17 mouse cellular contexts compared by ENCODE assay signal in genomic region chr15:28182567-28182966, GRCm38 (mm10). TPM values are rescaled to one million over a fixed set of nuclear protein-coding genes. Genes with fewer than 3 reads are reported as not detected.
DNase-seq lines count a peak whose midpoint lies in the region; ATAC-seq and TF ChIP-seq lines count a peak whose summit lies in the region.
"Had no signal": no experiment of that assay in that cellular context is flagged by ENCODE, and none has a peak within 500 bp of the region (broad histone marks: within the 10 kb centered on the region; RNA-seq: fewer than 3 reads in every experiment).

No protein-coding gene starts in this region.

- H3K9ac ChIP-seq in hindbrain, embryonic 13.5 days: no peak overlapping the region
- H3K9ac ChIP-seq in hindbrain, embryonic 14.5 days: no peak overlapping the region
- no peak overlapping the region for H3K9ac ChIP-seq in lung, embryonic 14.5 days
- H3K9ac ChIP-seq in midbrain, embryonic 16.5 days (ENCODE audit: low read depth, low read length): no peak overlapping the region
- H3K9ac ChIP-seq: embryonic facial prominence, embryonic 15.5 days; forebrain, embryonic 12.5 days; limb, embryonic 12.5 days; liver, embryonic 15.5 days had no signal

- WGBS in hindbrain, embryonic 13.5 days: 68% methylated on average over 3 of the region's 3 CpGs
- WGBS in hindbrain, embryonic 14.5 days: 59% methylated on average over 3 of the region's 3 CpGs
- 51% methylated on average over 3 of the region's 3 CpGs for WGBS in lung, embryonic 14.5 days
- WGBS in midbrain, embryonic 16.5 days: 56% methylated on average over 3 of the region's 3 CpGs

- no peak overlapping the region for H3K4me2 ChIP-seq in hindbrain, embryonic 13.5 days
- H3K4me2 ChIP-seq in hindbrain, embryonic 14.5 days (replicated peaks): no peak overlapping the region
- no peak overlapping the region for H3K4me2 ChIP-seq in lung, embryonic 14.5 days
- no peak overlapping the region for H3K4me2 ChIP-seq in midbrain, embryonic 16.5 days (ENCODE audit: low read length)

- ATAC-seq in hindbrain, embryonic 13.5 days (ENCODE audit: low FRiP score): 0 out of 2 replicates have a peak, but pooled peaks have one; percentile 30
- ATAC-seq in hindbrain, embryonic 14.5 days (ENCODE audit: low FRiP score): no peak
- 0 out of 2 replicates have a peak, but pooled peaks have one; percentile 16 for ATAC-seq in lung, embryonic 14.5 days (ENCODE audit: insufficient read depth)
- ATAC-seq in midbrain, embryonic 16.5 days: peak; percentile 16; the same call in 1 of the 2 replicates

- 0 out of 2 replicates have a peak, but pooled peaks cover 2% of the 10 kb centered on the region for H3K4me1 ChIP-seq in hindbrain, embryonic 13.5 days (replicated peaks)
- H3K4me1 ChIP-seq in hindbrain, embryonic 14.5 days (replicated peaks; ENCODE audit: control insufficient read depth, insufficient read depth, low read length): no peaks in the 10 kb centered on the region; the same call in 1 of the 2 replicates
- H3K4me1 ChIP-seq in lung, embryonic 14.5 days (ENCODE audit: insufficient read depth): no peaks in the 10 kb centered on the region
- H3K4me1 ChIP-seq in midbrain, embryonic 16.5 days (ENCODE audit: control insufficient read depth, insufficient read depth, low read length): no peaks in the 10 kb centered on the region
- H3K4me1 ChIP-seq: embryonic facial prominence, embryonic 15.5 days; liver, embryonic 15.5 days had no signal

- peak; percentile 7 for DNase-seq in cerebellum, adult 9-11 months
- no peak for DNase-seq in cerebellum, adult 8-10 months
- no peak for DNase-seq in hindbrain, embryonic 14.5 days (ENCODE audit: low spot score)
- DNase-seq in lung, embryonic 14.5 days: no peak
- no peak for DNase-seq in lung, postnatal 14 days
- DNase-seq in spleen, postnatal 10 days (ENCODE audit: low spot score in 2 of 2): no peak

- H3K9me3 ChIP-seq in hindbrain, embryonic 13.5 days: no peaks in the 10 kb centered on the region
- H3K9me3 ChIP-seq in hindbrain, embryonic 14.5 days (ENCODE audit: control insufficient read depth, low read length): no peaks in the 10 kb centered on the region
- H3K9me3 ChIP-seq in lung, embryonic 14.5 days (ENCODE audit: low read depth, low read length): no peaks in the 10 kb centered on the region
- H3K9me3 ChIP-seq in midbrain, embryonic 16.5 days (replicated peaks; ENCODE audit: control insufficient read depth, low read length, poor library complexity, severe bottlenecking): no peaks in the 10 kb centered on the region
- H3K9me3 ChIP-seq: embryonic facial prominence, embryonic 10.5 days; embryonic facial prominence, embryonic 15.5 days; forebrain, embryonic 12.5 days; limb, embryonic 12.5 days; liver, embryonic 15.5 days; megakaryocyte, embryonic 14.5 days had no signal

- H3K27ac ChIP-seq in hindbrain, embryonic 13.5 days: no peak overlapping the region
- H3K27ac ChIP-seq in hindbrain, embryonic 14.5 days: no peak overlapping the region
- H3K27ac ChIP-seq in lung, embryonic 14.5 days (ENCODE audit: low read depth): no peak overlapping the region
- no peak overlapping the region for H3K27ac ChIP-seq in midbrain, embryonic 16.5 days (ENCODE audit: low read length)
- H3K27ac ChIP-seq: embryonic facial prominence, embryonic 10.5 days; embryonic facial prominence, embryonic 15.5 days; forebrain, embryonic 12.5 days; gastrocnemius, adult 2 months; limb, embryonic 12.5 days; liver, embryonic 15.5 days had no signal

- H3K4me3 ChIP-seq in hindbrain, embryonic 13.5 days: no peak overlapping the region
- H3K4me3 ChIP-seq in hindbrain, embryonic 14.5 days (replicated peaks; ENCODE audit: low read length): no peak overlapping the region
- no peak overlapping the region for H3K4me3 ChIP-seq in lung, embryonic 14.5 days (ENCODE audit: low read depth, low read length)
- no peak overlapping the region for H3K4me3 ChIP-seq in midbrain, embryonic 16.5 days (ENCODE audit: low read depth, low read length)
- H3K4me3 ChIP-seq: liver, embryonic 15.5 days had no signal

- TF ChIP-seq CTCF in lung, embryonic 14.5 days (IDR thresholded peaks at IDR 0.05; ENCODE audit: low read depth): no peak

- H3K36me3 ChIP-seq in hindbrain, embryonic 13.5 days: no peaks in the 10 kb centered on the region
- H3K36me3 ChIP-seq in hindbrain, embryonic 14.5 days (replicated peaks; ENCODE audit: control insufficient read depth, insufficient read depth): no peaks in the 10 kb centered on the region
- no peaks in the 10 kb centered on the region for H3K36me3 ChIP-seq in lung, embryonic 14.5 days (ENCODE audit: insufficient read depth)
- H3K36me3 ChIP-seq in midbrain, embryonic 16.5 days (ENCODE audit: control insufficient read depth, insufficient read depth, low read length): no peaks in the 10 kb centered on the region
- H3K36me3 ChIP-seq: embryonic facial prominence, embryonic 10.5 days; embryonic facial prominence, embryonic 15.5 days; forebrain, embryonic 12.5 days; limb, embryonic 12.5 days; liver, embryonic 15.5 days had no signal

- peaks cover 14% of the 10 kb centered on the region; the same call in 1 of the 2 replicates for H3K27me3 ChIP-seq in hindbrain, embryonic 13.5 days
- H3K27me3 ChIP-seq in hindbrain, embryonic 14.5 days (ENCODE audit: control insufficient read depth, insufficient read depth, low read length): no peaks in the 10 kb centered on the region
- no peaks in the 10 kb centered on the region for H3K27me3 ChIP-seq in lung, embryonic 14.5 days (ENCODE audit: insufficient read depth, low read length)
- H3K27me3 ChIP-seq in midbrain, embryonic 16.5 days (ENCODE audit: control insufficient read depth, insufficient read depth, low read depth, low read length): peaks cover 4% of the 10 kb centered on the region; the same call in 1 of the 2 replicates
- H3K27me3 ChIP-seq: embryonic facial prominence, embryonic 15.5 days; liver, embryonic 15.5 days had no signal

RNA-seq across cellular contexts. Expression of gene Dnah5, which starts 21.0 kb away (rescaled TPM):
- 0.21 and 0.23 TPM in 2 replicates for polyA plus RNA-seq in hindbrain, embryonic 13.5 days (2015; fragmentation: Nextera tagmentation; extraction: Ambion mirVana)
- 0.33 and 0.40 TPM in 2 replicates for polyA plus RNA-seq in hindbrain, embryonic 14.5 days (2014; fragmentation: Nextera tagmentation; extraction: Ambion mirVana)
- polyA plus RNA-seq in lung, embryonic 14.5 days (2014; fragmentation: Nextera tagmentation; extraction: Ambion mirVana): 0.01 TPM in 1 of 2 replicates, not detected in the other
- polyA plus RNA-seq in midbrain, embryonic 16.5 days (2015; fragmentation: Nextera tagmentation; extraction: Ambion mirVana): 0.21 and 0.25 TPM in 2 replicates
- polyA plus RNA-seq: heart, embryonic 14.5 days; limb, embryonic 12.5 days; liver, embryonic 15.5 days; spleen, adult 2 months had no signal
